Mouse (Mus musculus): Measurements from ENCODE around the gene Pcsk2.

Pcsk2 gene

DNA sequence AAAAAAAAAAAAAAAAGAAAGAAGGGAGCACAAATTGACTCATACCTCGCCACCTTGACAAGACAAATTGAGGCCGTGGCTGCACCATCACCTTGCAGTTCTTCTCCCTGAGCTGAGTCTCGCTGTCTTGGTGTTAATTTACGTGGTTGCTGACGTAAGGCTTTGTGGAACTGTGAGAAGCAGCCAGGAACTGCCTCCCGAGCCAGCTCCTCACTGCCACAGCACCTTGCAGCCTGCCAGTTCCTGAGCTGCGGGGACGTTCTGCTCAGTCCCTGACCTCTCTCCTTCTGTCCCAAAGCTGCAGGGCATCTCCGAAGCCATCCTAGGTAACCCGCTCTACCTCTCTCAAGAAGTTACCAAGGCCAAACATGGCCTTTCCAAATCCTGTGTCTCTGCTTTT, 186.5 kb downstream of the Pcsk2 start:
- in situ Hi-C loops (cut with MseI, MboI), result no loop called here

- in situ Hi-C loops (cut with MseI, MboI), result no loop called here
Measured at GRCm38 (mm10) chr2:143735442-143735841, 189.5 kb downstream of the Pcsk2 start.

DNA sequence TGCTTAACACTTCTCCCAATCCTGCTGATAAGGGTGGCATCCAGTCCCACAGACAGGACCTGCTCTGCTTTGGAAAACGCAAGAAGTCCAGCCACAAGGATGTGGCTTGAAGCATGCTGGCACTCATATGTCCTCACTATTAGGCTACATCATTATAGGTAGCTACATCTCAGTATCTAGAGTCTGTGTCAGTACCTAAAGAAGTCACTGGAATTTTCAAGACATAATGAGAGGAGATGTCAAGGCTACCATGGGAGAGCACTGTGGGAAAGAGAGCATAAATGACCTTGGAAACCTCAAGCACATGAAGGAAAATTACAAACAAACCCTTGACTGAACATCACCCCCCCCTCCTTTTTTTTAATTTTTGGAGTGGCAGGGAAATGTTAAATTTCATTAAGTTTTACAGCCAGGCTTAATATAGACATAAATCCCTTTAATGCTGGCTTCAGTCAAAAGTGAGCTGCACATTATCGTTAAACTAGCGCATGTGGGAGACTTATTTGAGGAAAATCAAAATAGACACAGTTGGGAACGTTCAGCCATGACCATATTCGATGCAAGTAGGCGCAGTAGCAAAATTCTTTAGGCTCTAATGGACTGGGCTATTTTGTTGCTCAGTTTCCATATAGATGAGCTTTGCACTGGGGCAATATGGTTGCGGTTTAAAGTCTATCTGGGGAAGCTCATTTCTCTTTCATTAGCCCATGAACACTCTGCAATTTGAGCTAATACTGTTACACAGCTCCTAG, 193.7 kb downstream of the Pcsk2 start:
- in situ Hi-C loops (cut with MseI, MboI), result no loop called here

DNA sequence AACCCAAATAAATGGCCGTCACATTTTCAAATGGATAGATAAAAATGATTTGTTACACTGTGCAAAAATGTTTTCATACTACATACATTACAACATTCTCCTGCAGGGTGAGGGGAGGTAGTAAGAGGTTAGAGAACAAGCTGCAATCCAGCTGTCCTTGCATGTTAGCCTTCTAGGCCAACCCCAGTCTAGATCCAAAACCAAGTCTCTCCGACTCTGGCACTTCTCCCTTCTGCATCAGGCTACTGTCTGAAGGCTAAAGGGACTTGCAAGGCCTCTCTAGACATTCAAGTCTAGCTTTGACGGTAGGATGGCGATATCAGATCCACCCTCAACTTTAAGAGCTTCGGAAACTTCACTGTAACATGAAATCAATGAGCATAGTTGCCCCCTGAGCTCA, 196.5 kb downstream of the Pcsk2 start:
- in situ Hi-C loops (cut with MseI, MboI), result no loop called here

GRCm38 (mm10) chr2:143743081-143743480, 197.1 kb downstream of the Pcsk2 start:
- in situ Hi-C loops (cut with MseI, MboI), result no loop called here

- in situ Hi-C loops (cut with MseI, MboI), result no loop called here
Measured at GRCm38 (mm10) chr2:143752051-143752788, 206.3 kb downstream of the Pcsk2 start.

- in situ Hi-C loops (cut with MseI, MboI), result loop anchor here (25.0 kb wide), 1 partner anchor 664 kb away; no protein-coding TSS in a partner anchor
Measured at GRCm38 (mm10) chr2:143776448-143776847, 230.5 kb downstream of the Pcsk2 start.

DNA sequence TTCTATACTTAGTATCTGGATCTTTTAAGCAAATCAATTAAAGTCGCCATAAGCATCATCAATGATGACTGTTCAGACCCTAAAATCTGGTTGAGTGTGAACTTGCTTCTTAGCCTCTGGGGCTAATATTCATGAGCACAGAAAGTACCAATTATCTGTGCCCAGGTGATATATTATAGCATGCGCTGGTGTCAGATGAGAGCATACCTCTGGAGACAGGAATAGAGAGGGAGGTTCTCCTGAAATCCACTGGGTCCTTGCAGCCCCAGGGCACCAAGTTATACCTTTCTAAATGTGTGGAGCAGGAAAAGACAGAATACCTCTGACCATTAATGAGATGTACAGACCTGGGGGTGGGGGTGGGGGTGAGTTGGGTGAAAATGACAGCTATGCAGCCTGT, 234.4 kb downstream of the Pcsk2 start:
- in situ Hi-C loops (cut with MseI, MboI), result loop anchor here (25.0 kb wide), 1 partner anchor 668 kb away; no protein-coding TSS in a partner anchor

- in situ Hi-C loops (cut with MseI, MboI), result loop anchor here (25.0 kb wide), 1 partner anchor 678 kb away; no protein-coding TSS in a partner anchor
Measured at GRCm38 (mm10) chr2:143789911-143790310, 244.0 kb downstream of the Pcsk2 start.

DNA sequence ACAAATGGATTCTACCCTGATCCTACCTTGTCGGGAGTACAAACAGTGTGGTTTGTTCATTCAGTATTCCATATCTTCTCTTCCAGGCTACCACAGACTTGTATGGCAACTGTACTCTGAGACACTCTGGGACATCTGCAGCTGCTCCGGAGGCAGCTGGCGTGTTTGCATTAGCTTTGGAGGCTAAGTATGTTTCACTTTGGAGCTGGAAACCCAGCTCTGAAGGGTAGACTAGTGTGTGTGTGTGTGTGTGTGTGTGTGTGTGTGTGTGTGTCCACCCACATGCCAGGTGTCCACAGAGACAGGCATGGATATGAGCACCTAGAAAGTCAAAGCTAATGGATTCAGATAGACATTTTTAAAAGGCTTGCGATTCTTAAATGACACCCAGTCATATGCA, 249.9 kb downstream of the Pcsk2 start:
- in situ Hi-C loops (cut with MseI, MboI), result loop anchor here (25.0 kb wide), 1 partner anchor 684 kb away; no protein-coding TSS in a partner anchor

GRCm38 (mm10) chr2:143796335-143797013, 250.5 kb downstream of the Pcsk2 start:
- in situ Hi-C loops (cut with MseI, MboI), result loop anchor here (25.0 kb wide), 1 partner anchor 684 kb away; no protein-coding TSS in a partner anchor

DNA sequence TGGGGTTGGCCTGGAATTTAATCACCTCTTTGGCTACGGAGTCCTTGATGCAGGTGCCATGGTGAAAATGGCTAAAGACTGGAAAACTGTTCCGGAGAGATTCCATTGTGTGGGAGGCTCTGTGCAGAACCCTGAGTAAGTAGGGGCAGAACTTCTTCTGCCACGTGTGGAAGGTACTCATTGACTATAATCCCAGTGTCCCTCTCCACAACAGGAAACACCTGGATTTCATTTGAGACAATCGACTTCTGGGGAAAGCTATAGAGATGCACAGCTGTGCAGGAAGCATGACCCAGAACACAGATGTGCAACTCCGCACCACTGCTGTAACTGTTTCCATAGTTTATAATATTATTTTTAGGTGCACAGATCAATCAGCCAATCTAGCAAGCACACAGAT, 255.1 kb downstream of the Pcsk2 start:
- in situ Hi-C loops (cut with MseI, MboI), result no loop called here

DNA sequence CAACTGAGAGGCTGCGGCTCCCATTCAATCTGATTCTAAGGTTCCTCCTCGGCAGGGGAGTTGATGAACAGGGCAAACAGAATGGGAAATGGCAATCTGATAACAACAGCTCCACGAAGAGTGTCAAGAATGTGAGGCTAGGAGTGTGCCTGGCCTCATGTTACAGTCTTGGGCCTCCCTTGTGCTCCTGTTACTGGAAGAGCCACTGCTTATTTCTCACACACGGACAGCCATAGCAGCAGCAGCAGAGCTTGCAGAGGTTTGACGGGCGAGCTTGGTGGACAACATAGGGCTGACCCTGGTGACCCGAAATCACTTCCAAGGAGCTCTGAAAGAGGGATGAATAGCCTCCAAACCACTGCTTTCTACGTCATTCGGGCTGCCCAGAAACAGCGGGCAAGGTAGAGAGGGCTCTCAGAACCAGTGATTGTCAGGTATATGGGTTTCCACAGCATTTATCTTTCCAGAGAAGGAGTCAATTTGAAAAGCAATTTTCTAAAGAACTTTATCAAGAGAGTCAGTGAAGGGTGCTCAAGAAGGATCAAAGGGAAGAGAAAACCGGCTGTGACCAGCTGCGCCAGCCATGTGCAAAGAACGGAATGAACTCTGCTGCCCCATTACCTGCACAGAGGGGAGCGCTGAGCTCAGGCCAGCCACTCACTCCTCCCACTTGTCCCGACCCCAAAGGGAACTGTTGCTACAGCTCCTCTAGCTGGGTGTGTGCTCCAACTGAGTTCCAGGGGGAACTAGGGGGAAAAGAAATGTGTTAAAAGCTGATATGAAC, 260.4 kb downstream of the Pcsk2 start:
- in situ Hi-C loops (cut with MseI, MboI), result no loop called here

GRCm38 (mm10) chr2:143806924-143807664, 261.1 kb downstream of the Pcsk2 start:
- in situ Hi-C loops (cut with MseI, MboI), result no loop called here

- in situ Hi-C loops (cut with MseI, MboI), result no loop called here
Measured at GRCm38 (mm10) chr2:143808789-143809188, 262.8 kb downstream of the Pcsk2 start.

GRCm38 (mm10) chr2:143812262-143812661, 266.3 kb downstream of the Pcsk2 start:
- in situ Hi-C loops (cut with MseI, MboI), result no loop called here

DNA sequence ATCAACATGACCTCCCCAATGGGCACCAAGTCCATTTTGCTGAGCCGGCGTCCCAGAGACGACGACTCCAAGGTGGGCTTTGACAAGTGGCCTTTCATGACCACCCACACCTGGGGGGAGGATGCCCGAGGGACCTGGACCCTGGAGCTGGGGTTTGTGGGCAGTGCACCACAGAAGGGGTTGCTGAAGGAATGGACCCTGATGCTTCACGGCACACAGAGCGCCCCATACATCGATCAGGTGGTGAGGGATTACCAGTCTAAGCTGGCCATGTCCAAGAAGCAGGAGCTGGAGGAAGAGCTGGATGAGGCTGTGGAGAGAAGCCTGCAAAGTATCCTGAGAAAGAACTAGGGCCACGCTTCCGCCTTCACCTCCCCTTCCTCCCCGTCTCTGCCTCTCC, 267.5 kb downstream of the Pcsk2 start:
- in situ Hi-C loops (cut with MseI, MboI), result no loop called here

- in situ Hi-C loops (cut with MseI, MboI), result no loop called here
Measured at GRCm38 (mm10) chr2:143831645-143832044, 285.7 kb downstream of the Pcsk2 start.

GRCm38 (mm10) chr2:143832721-143833120, 286.8 kb downstream of the Pcsk2 start:
- in situ Hi-C loops (cut with MseI, MboI), result no loop called here

- in situ Hi-C loops (cut with MseI, MboI), result no loop called here
Measured at GRCm38 (mm10) chr2:143834082-143834481, 288.1 kb downstream of the Pcsk2 start.

DNA sequence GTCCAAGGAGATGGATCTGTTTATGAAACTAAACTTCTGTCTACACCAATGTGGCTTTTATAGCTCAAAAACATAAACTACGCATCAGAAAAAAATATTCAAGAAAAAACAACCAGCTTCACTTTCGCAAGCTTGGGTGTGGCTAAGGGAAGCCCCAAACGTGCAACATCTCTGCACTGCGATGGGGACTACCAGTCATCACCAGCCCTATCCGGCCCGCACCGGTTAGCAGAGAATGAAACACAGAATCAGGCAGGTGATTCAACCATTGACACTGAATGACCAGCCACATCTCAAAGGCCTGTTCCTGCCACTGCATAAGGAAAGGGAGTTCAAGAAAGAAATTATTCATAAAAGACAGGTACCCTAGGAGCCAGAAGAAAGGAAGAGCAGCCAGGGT, 289.9 kb downstream of the Pcsk2 start:
- in situ Hi-C loops (cut with MseI, MboI), result no loop called here
